In genomic region chr10:67365158-67365557, GRCm38 (mm10) we compare ENCODE assay signal across 28 mouse cellular contexts.
DNase-seq lines count a peak whose midpoint lies in the region; ATAC-seq and TF ChIP-seq lines count a peak whose summit lies in the region.
"Had no signal": no experiment of that assay in that cellular context is flagged by ENCODE, and none has a peak within 500 bp of the region (broad histone marks: within the 10 kb centered on the region; RNA-seq: fewer than 3 reads in every experiment).

No protein-coding gene starts in this region.

- no peak overlapping the region for H3K4me2 ChIP-seq in forebrain, postnatal 0 days (ENCODE audit: low read depth)
- H3K4me2 ChIP-seq: embryonic facial prominence, embryonic 13.5 days; embryonic facial prominence, embryonic 15.5 days; forebrain, embryonic 12.5 days had no signal

- no peaks in the 10 kb centered on the region for H3K36me3 ChIP-seq in forebrain, postnatal 0 days (ENCODE audit: insufficient read depth)
- H3K36me3 ChIP-seq: embryonic facial prominence, embryonic 13.5 days; embryonic facial prominence, embryonic 15.5 days; forebrain, embryonic 10.5 days; forebrain, embryonic 12.5 days had no signal

- no peak for TF ChIP-seq CTCF in forebrain, postnatal 0 days (IDR thresholded peaks at IDR 0.05; ENCODE audit: low read depth)

- no peaks in the 10 kb centered on the region for H3K9me3 ChIP-seq in forebrain, postnatal 0 days (ENCODE audit: low read length)
- H3K9me3 ChIP-seq: embryonic facial prominence, embryonic 13.5 days; embryonic facial prominence, embryonic 15.5 days; forebrain, embryonic 10.5 days; forebrain, embryonic 12.5 days; G1E had no signal

- peak; percentile 84 for ATAC-seq in granulocyte monocyte progenitor cell, adult 5-6 weeks (replicated peaks; ENCODE audit: poor library complexity, severe bottlenecking)
- peak; percentile 78 for ATAC-seq in megakaryocyte progenitor cell, adult 5-6 weeks (replicated peaks; ENCODE audit: poor library complexity)
- no peak for ATAC-seq in forebrain, postnatal 0 days
- ATAC-seq: activated CD4-positive, CD25-positive, alpha-beta regulatory T cell, adult 4 months; CD4-positive, CD25-positive, alpha-beta regulatory T cell, adult 4 months; forebrain, embryonic 14.5 days; forebrain, embryonic 16.5 days; Patski had no signal

- DNase-seq in 416B (ENCODE audit: low read depth): peak; percentile 17
- DNase-seq in forebrain, postnatal 0 days: no peak
- DNase-seq in spleen, postnatal 10 days (ENCODE audit: low spot score in 2 of 2): no peak
- DNase-seq: adrenal gland, adult 2 months; adrenal gland, postnatal 10 days; adrenal gland, postnatal 25 days; B cell, adult 2 months; cerebellum, adult 11 months; cerebellum, adult 18-20 months; cerebellum, adult 8-10 months; cerebellum, adult 9-11 months; cerebellum, postnatal 14 days; cerebellum, postnatal 36 days; embryo, embryonic 11 days had no signal

- WGBS in forebrain, postnatal 0 days: 92% methylated on average over 7 of the region's 7 CpGs

- H3K4me1 ChIP-seq in forebrain, postnatal 0 days (ENCODE audit: insufficient read depth): no peaks in the 10 kb centered on the region
- H3K4me1 ChIP-seq: embryonic facial prominence, embryonic 13.5 days; embryonic facial prominence, embryonic 15.5 days; forebrain, embryonic 10.5 days; forebrain, embryonic 12.5 days had no signal

- H3K9ac ChIP-seq in forebrain, postnatal 0 days: no peak overlapping the region
- H3K9ac ChIP-seq: embryonic facial prominence, embryonic 13.5 days; embryonic facial prominence, embryonic 15.5 days; forebrain, embryonic 12.5 days had no signal

- no peak overlapping the region for H3K4me3 ChIP-seq in forebrain, postnatal 0 days (ENCODE audit: low read depth, low read length)
- H3K4me3 ChIP-seq: embryonic facial prominence, embryonic 13.5 days; embryonic facial prominence, embryonic 15.5 days; erythroblast, embryonic 14.5 days; forebrain, embryonic 10.5 days; forebrain, embryonic 12.5 days had no signal

- no peak overlapping the region for H3K27ac ChIP-seq in forebrain, postnatal 0 days (ENCODE audit: low read depth, low read length)
- H3K27ac ChIP-seq: embryonic facial prominence, embryonic 13.5 days; embryonic facial prominence, embryonic 15.5 days; forebrain, embryonic 10.5 days; forebrain, embryonic 12.5 days had no signal

- H3K27me3 ChIP-seq in forebrain, postnatal 0 days (ENCODE audit: insufficient read depth, low read length): no peaks in the 10 kb centered on the region
- H3K27me3 ChIP-seq: CH12.LX; embryonic facial prominence, embryonic 13.5 days; embryonic facial prominence, embryonic 15.5 days; forebrain, embryonic 12.5 days; Patski had no signal
